Mouse (Mus musculus) lung, postnatal 25 days (tissue): ENCODE data around the gene Hdac1.

Experiments used
- DNase-seq: peaks from one replicate; pipeline ENCODE4 v3.0.0; 2022; ENCODE audit warnings: low spot score

Hdac1 gene

DNA sequence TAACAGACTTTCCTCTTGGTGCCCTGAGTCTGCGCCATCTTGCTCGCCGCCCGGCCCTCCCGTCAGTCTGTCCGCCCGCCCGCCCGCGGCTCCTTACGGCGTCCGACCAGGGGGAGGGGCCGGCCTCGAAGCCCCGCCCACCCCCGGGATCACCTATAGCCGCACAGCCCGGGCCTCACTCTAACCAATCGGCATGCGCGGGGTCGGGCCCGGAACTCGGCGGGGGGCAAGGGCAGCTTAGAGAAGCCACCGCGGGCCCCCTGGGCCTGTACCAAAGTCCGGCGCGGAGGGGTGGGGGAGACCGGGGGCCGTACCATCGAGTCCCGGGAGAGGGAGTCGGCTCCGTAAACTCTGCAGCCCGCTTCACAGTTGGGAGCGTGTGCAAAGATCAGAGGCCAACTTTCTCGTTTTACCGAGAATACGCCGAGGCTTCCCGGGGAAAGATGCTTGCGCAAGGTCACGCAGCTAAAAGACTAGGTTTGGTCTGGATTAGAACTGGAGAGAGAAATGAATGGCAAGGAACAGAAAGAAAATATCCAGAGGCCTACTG is at the start of gene Hdac1:
TSS of gene Hdac1 (minus strand) at position 122 of the 550 bp plus-strand sequence.
- peak; percentile 98 for DNase-seq

DNA sequence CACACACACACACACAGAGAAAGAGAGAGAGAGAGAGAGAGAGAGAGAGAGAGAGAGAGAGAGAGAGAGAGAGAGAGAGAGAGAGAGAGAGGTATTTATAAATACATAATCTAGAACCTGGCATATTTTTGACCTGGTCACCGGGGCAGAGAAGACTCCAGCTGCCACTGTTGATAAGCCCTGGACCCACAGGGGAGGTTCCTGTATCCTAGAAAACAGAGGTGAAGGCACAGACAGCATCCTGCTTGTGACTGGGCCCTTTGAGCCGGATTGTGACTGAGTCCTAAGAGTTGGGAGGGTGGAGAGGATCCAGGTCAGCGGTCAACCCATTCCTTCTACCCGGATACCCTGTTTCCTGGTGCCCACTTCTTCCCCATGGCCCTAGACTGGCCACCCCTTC is 46.4 kb upstream of the Hdac1 start:
- no peak for DNase-seq

DNA sequence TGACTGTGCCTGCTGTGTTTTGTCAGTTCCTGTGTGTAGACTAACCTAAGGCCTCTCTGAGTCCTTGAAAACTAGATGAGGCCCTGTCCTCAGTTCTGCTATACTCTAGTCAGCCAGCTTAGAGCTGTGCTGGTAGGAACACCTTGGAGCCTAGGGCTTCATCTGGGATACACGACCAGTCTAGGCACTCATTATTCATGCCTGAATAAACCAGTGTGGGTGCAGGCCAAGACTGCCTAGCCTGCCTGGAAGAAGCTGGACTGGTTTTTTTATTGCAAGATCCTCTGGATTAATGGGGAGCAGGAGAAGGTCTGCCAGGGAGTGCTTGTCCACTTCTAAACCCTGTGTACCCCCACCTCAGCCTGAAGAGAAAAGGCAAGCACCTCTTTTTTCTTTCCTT is 44.4 kb upstream of the Hdac1 start:
- no peak for DNase-seq

DNA sequence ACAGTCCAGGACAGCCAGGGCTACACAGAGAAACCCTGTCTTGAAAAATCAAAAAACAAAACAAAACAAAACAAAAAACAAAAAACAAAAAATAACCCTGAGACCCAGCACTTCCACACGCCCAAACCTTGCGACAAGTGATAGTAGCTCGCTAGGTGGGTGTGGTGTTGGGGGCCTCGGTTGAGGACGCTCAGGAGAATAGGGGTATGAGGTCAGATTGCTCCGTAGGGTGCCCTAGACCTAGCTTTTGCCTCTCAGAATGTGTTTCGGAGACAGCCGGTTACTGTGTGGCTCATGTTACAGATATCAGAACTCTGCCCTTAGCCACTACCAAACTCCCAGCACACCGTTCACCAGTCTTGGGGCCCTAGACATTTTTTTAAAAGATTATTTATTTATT is 43.3 kb upstream of the Hdac1 start:
- DNase-seq: no peak

DNA sequence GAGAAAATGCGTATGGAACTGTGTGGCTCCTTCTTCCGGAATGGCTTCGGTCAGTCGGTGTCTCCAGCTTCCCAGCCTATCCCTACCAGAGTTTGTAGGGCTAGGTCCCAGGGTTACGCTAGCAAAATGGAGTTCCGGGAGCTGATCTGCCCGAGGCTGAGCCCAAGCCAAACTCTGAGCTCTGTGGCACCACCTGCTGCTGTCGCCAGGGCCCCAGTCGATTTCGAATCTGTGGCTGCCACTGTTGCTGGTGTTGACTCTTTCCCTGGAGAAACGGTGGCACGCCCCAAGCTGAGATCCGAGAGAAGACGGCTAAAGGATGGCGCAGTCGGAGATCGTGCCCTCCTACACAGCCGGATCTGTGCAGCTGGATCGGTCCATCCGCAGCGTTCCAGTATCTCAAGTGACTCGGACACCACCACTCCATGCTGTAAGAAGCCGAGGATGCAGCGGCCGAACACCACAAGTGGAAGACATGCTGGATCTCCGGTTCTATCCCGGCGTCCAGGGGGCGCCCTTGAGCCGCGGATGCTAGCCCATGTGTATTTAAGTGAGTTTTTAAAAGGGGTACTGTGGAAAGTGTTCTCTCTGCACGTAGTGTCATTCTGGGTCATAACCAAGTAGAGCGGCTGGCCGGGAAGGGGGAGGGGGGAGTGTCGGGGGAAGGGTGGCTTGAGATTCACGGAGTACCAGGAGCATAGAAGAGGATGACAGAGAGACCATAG is 42.5 kb upstream of the Hdac1 start:
- peak; percentile 89 for DNase-seq

DNA sequence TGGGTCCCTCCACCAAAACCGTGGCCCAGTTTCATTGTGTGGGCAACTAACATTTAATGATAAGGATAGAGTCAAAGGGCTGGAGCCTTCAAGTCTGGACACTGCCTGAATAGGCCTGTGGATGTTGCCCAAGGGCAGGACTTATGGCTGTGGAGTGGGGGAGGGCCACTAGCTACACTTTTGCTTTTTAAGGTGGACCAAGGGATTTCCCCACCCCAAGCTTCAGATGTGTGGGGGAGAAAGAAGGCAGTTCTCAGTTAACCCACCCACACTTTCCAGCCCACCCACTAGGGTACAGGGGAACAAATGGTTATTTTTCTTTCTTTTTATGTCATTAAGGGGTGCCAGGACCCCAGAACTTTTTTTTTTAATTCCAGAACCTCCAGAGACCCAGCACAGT is 41.9 kb upstream of the Hdac1 start:
- DNase-seq: no peak

DNA sequence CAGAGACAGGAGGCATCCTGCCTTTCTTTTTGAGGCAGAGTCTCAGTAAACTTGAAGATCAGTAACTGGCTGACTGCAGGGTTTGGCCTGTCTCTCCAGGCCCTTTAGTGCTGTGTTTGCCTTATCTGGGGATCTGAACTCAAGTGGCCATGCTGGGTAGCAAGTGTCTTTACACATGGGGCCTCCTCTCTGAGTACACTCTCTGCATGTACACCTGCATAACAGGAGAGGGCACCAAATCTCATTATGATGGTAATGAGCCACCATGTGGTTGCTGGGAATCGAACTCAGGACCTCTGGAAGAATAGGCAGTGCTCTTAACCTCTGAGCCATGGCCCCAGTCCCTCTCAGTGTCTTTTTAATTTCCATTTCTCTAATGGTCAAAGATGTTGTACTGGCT is 39.7 kb upstream of the Hdac1 start:
- no peak for DNase-seq

DNA sequence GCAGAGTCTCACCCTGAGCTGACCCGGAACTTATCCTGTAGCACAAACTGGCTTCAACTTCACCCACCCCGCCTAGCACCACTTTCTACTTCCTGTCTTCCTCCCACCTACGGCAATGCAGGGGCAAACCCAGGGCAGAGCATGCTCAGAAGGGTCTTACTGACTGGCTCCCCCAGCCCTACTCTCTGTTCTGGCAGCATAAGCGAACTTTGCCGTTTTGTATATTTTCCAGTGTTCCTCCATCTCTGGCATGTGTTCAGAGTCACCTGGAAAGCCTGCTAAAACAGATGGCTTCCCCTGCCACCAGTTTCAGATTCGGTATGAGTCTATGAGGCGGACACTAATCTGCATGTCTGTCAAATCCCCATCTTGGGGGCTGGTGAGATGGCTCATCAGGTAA is 37.8 kb upstream of the Hdac1 start:
- no peak for DNase-seq

DNA sequence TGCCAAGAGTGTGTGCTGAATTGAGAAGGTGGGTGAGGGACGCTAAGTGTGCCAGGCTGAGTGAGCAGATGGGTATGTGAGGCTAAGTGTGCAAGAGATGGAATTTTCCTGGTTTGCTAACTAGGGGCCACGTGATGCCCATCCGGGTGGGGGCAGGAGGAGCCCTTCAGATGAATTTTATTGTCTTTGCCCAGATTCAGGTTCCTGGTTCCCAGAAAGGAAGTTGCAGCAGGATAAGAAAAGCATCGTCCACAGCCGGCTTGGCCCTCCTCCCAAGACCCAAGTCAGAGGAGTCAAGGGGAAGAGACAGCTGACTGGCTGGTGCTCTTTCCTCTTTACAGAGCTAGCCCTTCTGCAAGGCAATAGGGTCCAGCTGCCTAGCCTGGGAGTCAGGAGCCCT is 36.0 kb upstream of the Hdac1 start, which contains the start of gene Fam167b:
TSS of gene Fam167b (minus strand) at position 84 of the 400 bp plus-strand sequence.
- DNase-seq: peak; percentile 41

DNA sequence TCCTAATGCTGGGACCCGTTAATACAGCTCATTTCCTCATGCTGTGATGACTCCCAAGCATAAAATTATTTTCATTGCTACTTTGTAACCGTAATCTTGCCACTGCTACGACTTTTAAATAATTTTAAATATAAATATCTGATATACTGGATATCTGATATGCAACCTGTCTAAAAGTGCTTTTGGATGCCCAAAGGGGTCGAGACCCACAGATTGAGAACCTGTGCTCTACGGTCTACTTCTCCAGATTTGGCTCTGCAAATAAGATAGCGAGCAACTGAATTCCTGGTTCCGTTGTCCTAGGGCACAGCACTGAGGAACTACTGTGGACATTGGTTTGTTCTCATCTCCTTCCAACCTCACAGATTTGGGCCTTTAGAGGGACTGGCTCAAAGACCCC is 35.2 kb upstream of the Hdac1 start:
- DNase-seq: no peak

DNA sequence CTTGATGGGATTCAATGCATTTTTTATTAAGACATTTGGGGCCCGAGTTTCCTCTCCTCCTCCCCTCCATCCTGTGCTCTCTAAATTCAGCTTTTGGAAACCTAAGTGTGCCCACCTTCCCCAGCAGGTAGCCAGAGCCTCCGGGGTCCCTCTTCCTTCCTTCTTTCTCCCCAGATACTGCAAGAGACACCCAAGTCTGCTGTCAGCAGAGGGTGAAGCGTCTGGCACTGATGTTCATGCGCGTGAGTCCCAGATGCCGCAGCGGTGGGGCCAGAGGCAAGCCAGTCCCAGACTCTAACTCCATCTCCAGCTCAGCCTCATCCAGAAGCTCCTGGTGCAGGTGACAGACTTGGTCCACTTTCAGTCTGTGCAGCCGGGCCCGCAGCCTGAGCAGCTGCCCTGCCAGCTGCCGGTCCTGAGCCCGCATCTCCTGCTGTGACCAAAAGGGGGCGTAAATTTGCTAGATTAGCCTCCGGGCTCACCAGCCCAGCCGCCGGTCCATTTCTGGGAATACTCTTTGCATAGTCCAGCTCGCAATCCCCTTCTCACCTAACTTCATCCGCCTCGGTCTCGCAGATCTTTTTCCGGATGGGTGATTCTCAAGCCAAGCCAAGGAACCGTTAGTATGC is 34.5 kb upstream of the Hdac1 start:
- DNase-seq: peak; percentile 80

DNA sequence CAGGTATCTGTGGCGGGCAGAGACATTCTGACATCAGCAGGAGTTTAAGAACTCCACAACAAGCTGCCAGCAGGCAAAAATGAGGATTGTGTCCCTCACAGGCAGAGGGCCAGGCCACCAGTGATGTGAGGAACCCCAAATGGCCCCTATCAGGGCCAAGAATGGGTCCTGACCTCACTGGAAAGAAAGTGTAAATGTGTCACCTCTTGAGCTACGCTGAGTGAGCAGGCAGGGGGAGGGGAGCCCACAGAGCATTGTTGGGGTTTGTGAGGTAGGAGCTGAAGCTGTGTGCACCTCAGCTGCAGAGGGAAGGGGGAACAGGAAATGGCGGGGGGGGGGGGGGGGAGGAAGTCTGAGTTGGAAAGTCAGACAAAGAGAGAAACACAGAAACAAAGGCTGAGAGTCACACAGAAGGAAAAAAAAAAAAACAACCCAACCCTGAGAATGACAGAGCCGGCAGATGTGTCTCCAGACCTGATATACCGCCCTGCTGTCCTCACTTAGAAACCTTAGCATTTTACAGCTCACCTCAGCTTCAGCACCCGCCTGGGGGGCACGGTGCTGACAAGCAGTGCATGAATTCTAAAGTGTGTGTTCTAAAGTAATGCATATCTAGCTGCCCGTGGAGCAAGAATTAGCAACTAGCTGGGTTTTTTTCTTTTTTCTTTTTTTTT is 32.8 kb upstream of the Hdac1 start:
- DNase-seq: peak; percentile 57

DNA sequence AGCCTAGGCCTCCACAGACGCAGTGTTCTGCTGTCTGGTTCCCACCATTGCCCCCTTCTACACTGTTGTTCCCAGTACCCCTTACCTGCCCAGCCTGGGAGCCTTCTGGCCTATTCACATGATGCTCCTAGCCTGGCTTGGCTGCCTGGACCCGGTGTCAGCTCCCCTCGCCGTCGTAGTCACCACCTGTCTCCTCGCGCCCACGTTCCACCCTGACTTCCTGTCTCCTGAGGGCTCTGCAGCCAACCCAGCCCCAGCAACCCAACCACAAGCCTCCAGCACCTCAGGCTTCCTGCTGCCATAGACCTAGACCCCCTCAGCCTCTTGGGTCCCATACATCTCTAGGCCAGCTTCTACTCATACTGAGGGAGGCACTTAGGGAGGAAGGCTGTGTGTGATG is 30.9 kb upstream of the Hdac1 start, which contains the start of gene Lck:
TSS of gene Lck (minus strand) at position 212 of the 400 bp plus-strand sequence.
- peak; percentile 10 for DNase-seq

DNA sequence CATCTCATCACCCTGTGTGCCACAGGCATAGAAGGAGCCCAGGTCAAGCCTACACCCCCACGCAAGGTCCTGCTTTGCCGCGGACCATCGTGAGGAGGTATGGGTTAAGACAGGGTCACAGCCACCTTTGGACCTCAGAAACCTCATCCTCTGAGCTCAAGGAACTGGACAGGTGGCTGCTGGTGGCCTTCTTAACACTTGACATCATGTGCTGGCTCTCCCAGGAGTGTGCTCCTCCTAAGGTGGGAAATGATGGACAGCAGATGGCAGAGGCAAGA is 30.5 kb upstream of the Hdac1 start:
- no peak for DNase-seq

DNA sequence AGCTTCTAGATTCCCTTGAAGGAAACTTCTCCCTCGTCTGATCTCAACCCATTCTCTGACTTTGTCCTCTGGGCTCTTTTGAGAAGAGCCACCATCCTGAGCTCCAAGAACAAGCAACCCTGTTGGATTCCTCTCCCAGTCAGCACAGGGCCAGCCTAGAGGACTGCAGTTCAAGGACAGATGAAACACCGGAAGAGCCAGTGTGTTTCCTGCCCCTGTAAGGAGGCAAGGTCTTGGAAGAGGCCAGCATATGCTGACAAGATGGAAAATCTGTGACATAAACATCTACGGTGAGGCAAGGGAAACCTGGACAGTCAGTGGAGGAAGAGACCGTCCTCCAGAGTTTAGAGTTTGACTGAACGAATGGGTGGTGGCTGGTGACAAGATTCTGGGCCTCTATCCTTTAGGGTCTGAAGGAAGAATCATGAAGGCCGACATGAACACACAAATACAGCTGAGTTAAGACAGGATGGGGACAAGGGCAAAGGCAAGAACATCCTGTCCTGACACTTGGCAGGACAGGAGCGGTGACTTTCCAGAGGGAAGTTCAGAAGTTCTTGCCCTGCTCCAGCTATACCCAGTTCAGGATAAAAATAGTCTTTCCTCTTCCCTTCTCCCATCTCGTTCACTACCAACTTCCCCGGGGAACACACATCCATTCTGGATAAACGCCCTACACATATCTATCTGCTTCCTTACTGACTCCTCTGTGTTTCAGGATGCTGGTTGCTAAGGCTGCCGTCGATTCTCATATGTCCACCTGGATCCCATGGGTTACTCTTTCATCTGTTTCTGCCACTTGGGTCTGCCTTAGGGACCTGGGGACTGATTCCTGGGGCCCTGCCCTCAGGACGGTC is 30.0 kb upstream of the Hdac1 start:
- DNase-seq: peak; percentile 40

DNA sequence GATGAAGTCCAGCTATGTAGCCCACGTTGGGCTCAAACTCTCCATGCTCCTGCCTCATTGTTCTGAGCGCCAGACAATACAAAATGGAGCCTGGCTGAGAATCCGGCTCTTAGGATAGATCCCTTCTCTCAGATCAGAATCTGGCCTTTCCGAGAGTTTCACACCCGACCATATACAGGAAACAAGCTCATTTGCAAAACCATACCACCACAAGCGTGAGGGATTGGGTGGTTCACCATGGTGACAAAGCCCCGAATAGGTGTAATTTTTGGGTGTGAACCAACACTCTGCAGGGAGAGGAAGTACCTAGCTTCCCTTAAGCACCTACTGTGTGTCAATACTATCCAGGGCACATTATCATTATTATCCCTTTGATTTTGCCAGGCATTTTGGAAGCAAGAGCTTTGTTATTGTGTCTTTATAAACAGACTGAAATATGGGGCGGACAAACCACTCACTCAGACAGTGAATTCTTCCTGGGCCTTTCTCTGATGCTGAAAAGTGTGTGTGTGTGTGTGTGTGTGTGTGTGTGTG is 29.1 kb upstream of the Hdac1 start:
- DNase-seq: peak; percentile 10

DNA sequence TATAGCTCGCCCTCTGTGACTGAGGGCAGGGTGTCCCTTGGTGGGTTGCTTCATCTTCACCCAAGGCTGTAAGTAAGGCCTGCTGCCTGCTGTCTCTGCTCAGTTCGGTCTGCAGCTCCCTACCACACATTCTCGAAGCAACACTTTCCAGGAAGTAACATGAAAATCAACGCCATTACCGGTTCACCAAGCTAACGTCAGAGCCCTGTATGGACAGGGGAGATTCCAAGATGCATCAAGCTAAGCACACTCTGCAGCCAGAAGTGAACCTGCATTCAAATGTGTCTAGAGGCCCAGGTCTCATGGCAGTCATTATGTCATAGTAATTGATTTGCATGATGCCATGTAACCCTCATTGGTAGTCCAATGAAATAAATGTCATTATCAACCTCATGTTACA is 27.5 kb upstream of the Hdac1 start:
- no peak for DNase-seq

DNA sequence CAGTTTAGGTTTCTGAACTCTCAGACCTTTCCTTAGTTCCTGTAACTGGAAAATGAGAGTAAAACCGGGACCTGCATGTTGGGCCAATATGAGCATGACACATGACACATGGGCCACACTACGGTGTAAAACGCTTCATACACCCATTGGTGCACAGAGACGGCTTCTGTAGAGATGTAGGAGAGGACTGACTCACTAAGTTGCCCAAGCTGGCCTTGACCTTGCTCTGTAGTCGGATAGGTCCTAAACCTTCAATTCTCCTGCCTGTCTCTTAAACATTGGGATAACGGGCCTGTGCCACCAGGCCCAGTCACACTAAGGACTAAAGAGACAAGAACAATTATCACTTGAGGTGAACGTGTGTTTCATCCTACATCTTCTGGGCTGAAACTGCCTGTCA is 25.9 kb upstream of the Hdac1 start:
- DNase-seq: no peak

DNA sequence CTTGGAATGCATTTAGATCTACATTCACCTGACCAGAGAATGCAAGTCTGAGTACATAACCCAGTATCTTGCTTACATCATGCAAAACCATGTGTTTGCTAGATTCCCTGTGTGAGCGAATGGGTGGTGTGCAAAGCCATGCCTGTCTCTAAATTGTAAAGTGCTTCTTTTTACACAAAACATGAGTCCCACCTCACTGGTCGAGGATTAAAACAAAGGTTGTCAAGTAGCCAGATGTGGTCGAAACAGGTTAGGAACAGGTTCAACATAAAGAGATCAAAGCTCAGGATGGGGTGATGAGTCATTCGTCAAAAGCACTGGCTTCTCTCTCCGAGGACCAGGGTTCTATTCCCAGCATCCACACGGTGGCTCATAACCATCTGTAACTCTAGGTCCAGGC is 22.6 kb upstream of the Hdac1 start:
- DNase-seq: no peak

DNA sequence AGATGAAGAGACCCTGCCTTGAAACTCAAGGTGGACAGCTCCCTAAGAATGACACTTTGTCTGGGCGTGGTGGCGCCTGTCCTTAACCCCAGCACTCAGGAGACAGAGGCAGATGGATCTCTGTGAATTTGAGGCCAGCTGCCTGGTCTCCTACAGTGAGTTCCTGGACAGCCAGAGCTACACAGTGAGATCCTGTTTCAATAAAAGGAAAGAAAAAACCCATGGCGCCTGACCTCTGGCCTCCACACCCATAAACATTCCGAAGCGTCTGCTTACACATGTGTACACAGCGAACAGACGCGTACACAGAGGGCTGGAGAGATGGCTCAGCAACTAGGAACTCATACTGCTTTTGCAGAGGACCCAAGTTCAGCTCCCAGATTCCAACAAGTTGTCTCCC is 21.2 kb upstream of the Hdac1 start:
- DNase-seq: no peak

DNA sequence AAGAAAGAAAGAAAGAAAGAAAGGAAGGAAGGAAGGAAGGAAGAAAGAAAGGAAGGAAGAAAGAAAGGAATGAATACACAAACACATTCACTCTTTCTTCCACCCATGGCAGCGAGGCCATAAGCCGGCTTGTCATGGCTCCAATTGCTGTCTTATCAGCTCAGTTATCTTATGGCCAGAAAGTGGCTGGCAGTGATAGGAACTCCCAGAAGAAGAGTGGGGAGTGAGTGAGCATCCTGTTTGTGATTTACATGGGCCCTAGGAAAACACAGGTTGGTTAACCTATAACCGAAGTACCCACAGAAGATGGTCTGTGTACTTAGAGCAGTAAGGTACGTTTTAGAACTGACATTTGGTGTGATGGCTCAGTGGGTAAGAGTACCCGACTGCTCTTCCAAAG is 18.7 kb upstream of the Hdac1 start:
- DNase-seq: no peak
